Mouse (Mus musculus): Measurements from ENCODE around the gene Zfp2. TPM values are rescaled to one million over a fixed set of nuclear protein-coding genes. Genes with fewer than 3 reads are reported as not detected.

Gene Zfp2
- polyA plus RNA-seq, 1 experiment from 2014 or later = 2.1 TPM

DNA sequence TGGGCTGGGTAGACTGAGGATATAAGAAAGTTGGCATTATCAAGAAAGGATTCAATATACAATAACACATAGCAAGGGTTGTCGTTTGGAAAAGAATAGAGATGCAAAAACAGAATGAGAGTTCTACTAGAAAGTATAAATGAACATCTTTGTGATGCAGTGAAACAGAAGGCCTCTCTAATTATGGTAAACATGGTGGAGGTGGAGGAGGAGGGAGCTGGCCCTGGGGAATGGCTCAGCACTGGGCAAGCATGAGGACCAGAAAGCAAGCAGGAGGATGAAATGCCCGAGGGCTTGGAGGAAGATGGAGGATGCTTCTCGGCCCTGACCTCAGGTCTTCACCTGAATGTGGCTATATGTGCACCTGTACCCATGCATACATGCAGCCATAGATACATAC lies 1.5 kb downstream of the Zfp2 start:
- H3K27me3 ChIP-seq (replicated peaks; ENCODE audit: control insufficient read depth, insufficient read depth, low read length) = no peaks in the 10 kb centered on the region
- no peak overlapping the region for H3K27ac ChIP-seq (ENCODE audit: low read depth, low read length)
- H3K4me2 ChIP-seq (replicated peaks; ENCODE audit: low read depth) = no peak overlapping the region
- H3K9me3 ChIP-seq (ENCODE audit: control insufficient read depth) = no peaks in the 10 kb centered on the region
- no peaks in the 10 kb centered on the region for H3K4me1 ChIP-seq (replicated peaks; ENCODE audit: control insufficient read depth, insufficient read depth, low read length)
- H3K9ac ChIP-seq (ENCODE audit: low read depth, low read length) = no peak overlapping the region
- ATAC-seq = no peak
- TF ChIP-seq CTCF (IDR thresholded peaks at IDR 0.05; ENCODE audit: low read depth) = no peak
- 0 out of 2 replicates have a peak, but pooled peaks cover 11% of the 10 kb centered on the region for H3K36me3 ChIP-seq (ENCODE audit: control insufficient read depth, insufficient read depth)
- WGBS = 96% methylated on average over 3 of the region's 3 CpGs
- no peak overlapping the region for H3K4me3 ChIP-seq (ENCODE audit: low read depth, low read length)

DNA sequence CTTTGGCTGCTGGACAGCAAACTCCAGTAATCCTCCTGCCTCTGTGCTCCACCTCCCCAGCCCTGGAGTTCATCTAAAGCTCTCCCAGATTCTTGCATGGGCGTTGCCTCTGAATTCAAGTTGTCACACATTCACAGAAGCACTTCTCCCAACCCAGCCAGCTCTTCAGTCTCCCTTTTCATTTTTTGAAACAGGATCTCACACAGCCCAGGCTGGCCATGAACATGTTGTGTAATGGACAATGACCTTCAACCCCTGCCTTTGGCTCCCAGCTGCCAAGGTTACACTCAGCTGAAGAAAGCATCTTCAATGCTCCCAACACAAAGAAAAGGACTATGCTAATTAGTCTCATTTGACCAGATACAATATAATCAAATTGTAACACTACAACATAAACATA lies 2.7 kb downstream of the Zfp2 start:
- Histone ChIP-seq H3K9ac (ENCODE audit: low read depth, low read length) (no peak overlapping the region), H3K9me3 (ENCODE audit: control insufficient read depth) (no peaks in the 10 kb centered on the region), H3K27ac (ENCODE audit: low read depth, low read length) (no peak overlapping the region), H3K27me3 (replicated peaks; ENCODE audit: control insufficient read depth, insufficient read depth, low read length) (no peaks in the 10 kb centered on the region), H3K4me2 (replicated peaks; ENCODE audit: low read depth) (no peak overlapping the region), H3K4me1 (replicated peaks; ENCODE audit: control insufficient read depth, insufficient read depth, low read length) (no peaks in the 10 kb centered on the region), H3K36me3 (ENCODE audit: control insufficient read depth, insufficient read depth) (peaks cover 19% of the 10 kb centered on the region), H3K4me3 (ENCODE audit: low read depth, low read length) (no peak overlapping the region)
- TF ChIP-seq CTCF (IDR thresholded peaks at IDR 0.05; ENCODE audit: low read depth) = no peak
- 81% methylated on average over 1 of the region's 1 CpGs for WGBS
- no peak for ATAC-seq

DNA sequence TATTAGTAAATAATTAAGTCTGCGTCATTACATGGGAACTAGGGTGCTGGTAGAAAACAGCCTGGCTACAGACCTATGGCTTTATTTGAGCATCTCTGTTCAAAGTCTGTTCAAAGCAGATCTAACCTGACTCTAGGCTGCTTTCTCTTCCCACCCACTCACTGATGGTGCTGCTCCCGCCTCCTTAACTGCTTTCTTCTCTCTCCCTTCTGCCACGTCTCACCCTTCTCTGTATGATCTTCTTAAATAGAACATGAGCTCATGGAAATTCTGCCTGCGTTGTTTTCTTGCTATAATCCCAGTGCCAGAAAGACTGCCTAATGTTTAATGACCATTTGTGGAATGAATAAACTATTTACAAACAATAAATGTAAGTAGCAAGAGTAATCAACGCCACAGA lies 7.8 kb downstream of the Zfp2 start:
- 91% methylated on average over 5 of the region's 5 CpGs for whole genome bisulfite sequencing
- no peak for TF ChIP-seq CTCF (IDR thresholded peaks at IDR 0.05; ENCODE audit: low read depth)

DNA sequence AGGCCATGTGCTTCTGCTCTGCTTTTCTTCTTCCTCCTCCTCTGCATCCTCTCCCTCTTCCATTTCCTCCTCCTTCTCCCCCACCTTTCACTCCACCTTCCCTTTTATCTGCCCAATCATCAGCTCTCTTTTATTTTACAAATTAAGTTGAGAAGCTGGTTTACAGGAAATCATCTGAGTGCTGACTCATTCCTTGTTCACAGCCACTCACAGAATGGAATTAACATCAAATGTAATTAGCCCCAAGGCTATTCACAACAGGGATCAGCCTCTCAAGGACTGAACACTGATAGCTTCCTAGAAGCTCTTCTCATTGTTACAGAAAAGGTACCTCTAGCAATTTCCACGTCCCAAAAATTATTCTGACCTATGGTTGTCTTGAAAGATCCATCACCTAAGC lies 18.6 kb downstream of the Zfp2 start:
- Histone ChIP-seq H3K4me3 (ENCODE audit: low read depth, low read length) (no peak overlapping the region), H3K9me3 (ENCODE audit: control insufficient read depth) (peaks cover 42% of the 10 kb centered on the region), H3K27me3 (replicated peaks; ENCODE audit: control insufficient read depth, insufficient read depth, low read length) (no peaks in the 10 kb centered on the region), H3K4me1 (replicated peaks; ENCODE audit: control insufficient read depth, insufficient read depth, low read length) (no peaks in the 10 kb centered on the region), H3K4me2 (replicated peaks; ENCODE audit: low read depth) (no peak overlapping the region), H3K27ac (ENCODE audit: low read depth, low read length) (no peak overlapping the region), H3K9ac (ENCODE audit: low read depth, low read length) (no peak overlapping the region), H3K36me3 (ENCODE audit: control insufficient read depth, insufficient read depth) (peaks cover 25% of the 10 kb centered on the region)
- no peak for TF ChIP-seq CTCF (IDR thresholded peaks at IDR 0.05; ENCODE audit: low read depth)
- 75% methylated on average over 1 of the region's 1 CpGs for WGBS
- no peak for ATAC-seq

More for the DNA sequence above, 7.8 kb downstream of the Zfp2 start:
- H3K4me1 ChIP-seq (replicated peaks; ENCODE audit: control insufficient read depth, insufficient read depth, low read length) = no peaks in the 10 kb centered on the region
- H3K4me2 ChIP-seq (replicated peaks; ENCODE audit: low read depth) = no peak overlapping the region
- no peak for ATAC-seq
- H3K36me3 ChIP-seq (ENCODE audit: control insufficient read depth, insufficient read depth) = peaks cover 62% of the 10 kb centered on the region
- no peaks in the 10 kb centered on the region for H3K9me3 ChIP-seq (ENCODE audit: control insufficient read depth)
- no peak overlapping the region for H3K4me3 ChIP-seq (ENCODE audit: low read depth, low read length)
- no peak overlapping the region; the same call in 1 of the 2 replicates for H3K27ac ChIP-seq (ENCODE audit: low read depth, low read length)
- no peak overlapping the region for H3K9ac ChIP-seq (ENCODE audit: low read depth, low read length)
- no peaks in the 10 kb centered on the region for H3K27me3 ChIP-seq (replicated peaks; ENCODE audit: control insufficient read depth, insufficient read depth, low read length)

DNA sequence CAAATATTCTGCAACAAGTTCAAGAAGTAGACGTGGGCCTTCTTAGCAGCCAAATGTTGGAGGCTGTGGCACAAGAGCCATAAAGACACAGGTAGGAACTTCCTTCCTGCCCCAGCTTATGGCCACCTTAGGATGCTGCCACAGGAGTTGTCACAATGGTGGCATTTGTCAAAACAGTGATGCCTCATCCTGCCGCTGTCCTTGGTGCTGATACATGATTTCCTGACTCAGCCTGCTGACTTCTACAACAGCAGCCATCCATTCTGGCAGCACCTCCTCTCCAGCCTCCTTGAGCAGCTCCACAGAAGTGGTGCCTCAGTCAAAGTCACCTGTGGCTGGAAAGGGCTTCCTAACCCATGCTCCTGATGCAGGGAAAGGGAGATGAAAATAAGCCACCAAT lies 23.5 kb downstream of the Zfp2 start:
- Histone ChIP-seq H3K36me3 (ENCODE audit: control insufficient read depth, insufficient read depth) (no peaks in the 10 kb centered on the region), H3K9me3 (ENCODE audit: control insufficient read depth) (no peaks in the 10 kb centered on the region), H3K4me2 (replicated peaks; ENCODE audit: low read depth) (no peak overlapping the region), H3K9ac (ENCODE audit: low read depth, low read length) (no peak overlapping the region), H3K27ac (ENCODE audit: low read depth, low read length) (no peak overlapping the region), H3K4me3 (ENCODE audit: low read depth, low read length) (no peak overlapping the region), H3K4me1 (replicated peaks; ENCODE audit: control insufficient read depth, insufficient read depth, low read length) (no peaks in the 10 kb centered on the region), H3K27me3 (replicated peaks; ENCODE audit: control insufficient read depth, insufficient read depth, low read length) (no peaks in the 10 kb centered on the region)
- TF ChIP-seq CTCF (IDR thresholded peaks at IDR 0.05; ENCODE audit: low read depth) = no peak
- ATAC-seq = no peak
- WGBS = 44% methylated on average over 2 of the region's 2 CpGs

DNA sequence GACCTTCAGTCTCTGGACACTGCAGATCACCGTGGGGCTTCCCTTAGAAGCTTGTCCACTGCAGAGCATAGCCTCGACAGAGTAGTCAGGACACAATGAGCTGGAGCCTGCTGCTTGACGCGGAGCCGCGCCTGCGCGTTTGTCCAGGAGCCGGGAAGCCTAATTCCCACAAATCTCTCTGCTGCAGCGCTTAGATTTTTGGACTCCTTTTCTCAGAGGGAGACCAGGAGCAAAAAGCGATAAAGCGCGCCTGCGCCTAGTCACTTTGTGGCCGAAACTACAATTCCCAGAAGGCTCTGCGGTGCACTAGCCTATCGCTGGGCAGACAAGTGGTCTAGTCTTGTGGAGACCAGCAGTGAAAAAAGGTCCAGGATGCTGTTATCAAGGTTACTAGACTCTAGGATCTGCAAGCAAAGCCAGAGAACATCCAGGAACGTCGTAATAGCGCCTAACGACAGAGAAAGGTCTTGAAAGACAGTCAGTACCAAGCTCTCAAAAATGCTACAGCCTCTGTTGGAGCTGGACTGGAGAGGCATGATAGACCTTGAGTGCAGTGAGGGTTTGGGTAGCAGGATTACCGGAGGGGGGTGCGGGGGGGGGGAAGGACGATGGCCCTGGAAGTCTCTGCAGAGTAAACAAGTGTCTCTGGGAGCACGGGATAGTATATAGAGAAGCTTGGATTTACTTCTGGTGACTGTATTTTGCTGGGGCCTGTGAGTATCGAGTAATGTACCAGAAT lies 28.4 kb downstream of the Zfp2 start, which contains the start of gene Zfp454:
Zfp454 (minus strand) TSS at position 262 of the 739 bp plus-strand sequence.
- H3K27me3 ChIP-seq (replicated peaks; ENCODE audit: control insufficient read depth, insufficient read depth, low read length) = no peaks in the 10 kb centered on the region
- no peaks in the 10 kb centered on the region for H3K36me3 ChIP-seq (ENCODE audit: control insufficient read depth, insufficient read depth)
- peak within 1 kb of the TSS; percentile 29 for H3K4me3 ChIP-seq (ENCODE audit: low read depth, low read length)
- H3K27ac ChIP-seq (ENCODE audit: low read depth, low read length) = no peak within 1 kb of the TSS
- no peak for TF ChIP-seq CTCF (IDR thresholded peaks at IDR 0.05; ENCODE audit: low read depth)
- peak within 1 kb of the TSS; percentile 64 for H3K4me2 ChIP-seq (replicated peaks; ENCODE audit: low read depth)
- ATAC-seq = peak; percentile 51
- no peaks in the 10 kb centered on the region for H3K4me1 ChIP-seq (replicated peaks; ENCODE audit: control insufficient read depth, insufficient read depth, low read length)
- no peak within 1 kb of the TSS for H3K9ac ChIP-seq (ENCODE audit: low read depth, low read length)
- 5% methylated on average over 26 of the region's 26 CpGs for WGBS
- H3K9me3 ChIP-seq (ENCODE audit: control insufficient read depth) = no peaks in the 10 kb centered on the region

Data from intestine, postnatal 0 days (tissue).